Mouse (Mus musculus) heart, embryonic 13.5 days (tissue): ENCODE results near the gene Gm26620. TPM values are rescaled to one million over a fixed set of nuclear protein-coding genes. Genes with fewer than 3 reads are reported as not detected.

ENCODE experiments used
- ATAC-seq: fragments of 200-750 bp; cut with Nextera tagmentation; 2 replicates; pipeline ENCODE4 v1.8.0; 2017; ENCODE audit warnings: moderate TSS enrichment; ENCODE audit not compliant: insufficient number of reproducible peaks, low FRiP score, low TSS enrichment; ENCODE audit errors: extremely low read depth
- H3K27ac ChIP-seq: fragments of 300-500 bp; sonication (generic); replicated peaks from 2 replicates; pipeline ENCODE4 v1.5.1; 2015; ENCODE audit warnings: moderate library complexity, mild to moderate bottlenecking, inconsistent platforms
- H3K27me3 ChIP-seq: fragments of 300-500 bp; sonication (generic); replicated peaks from 2 replicates; pipeline ENCODE4 v1.6.1; 2015; ENCODE audit warnings: mild to moderate bottlenecking, inconsistent platforms
- H3K36me3 ChIP-seq: fragments of 300-500 bp; sonication (generic); 2 replicates; pipeline ENCODE4 v1.6.1; 2015; ENCODE audit warnings: mild to moderate bottlenecking, inconsistent platforms
- H3K4me1 ChIP-seq: fragments of 300-500 bp; sonication (generic); 2 replicates; pipeline ENCODE4 v1.6.1; 2015; ENCODE audit warnings: inconsistent platforms
- H3K4me2 ChIP-seq: fragments of 300-500 bp; sonication (generic); 2 replicates; pipeline ENCODE4 v1.6.1; 2015; ENCODE audit warnings: inconsistent platforms, mild to moderate bottlenecking, moderate library complexity
- H3K4me3 ChIP-seq: fragments of 300-500 bp; sonication (generic); 2 replicates; pipeline ENCODE4 v1.5.1; 2015; ENCODE audit warnings: moderate library complexity, mild to moderate bottlenecking, inconsistent platforms
- H3K9ac ChIP-seq: fragments of 300-500 bp; sonication (generic); 2 replicates; pipeline ENCODE4 v1.6.1; 2015; ENCODE audit warnings: inconsistent platforms, mild to moderate bottlenecking, moderate library complexity
- H3K9me3 ChIP-seq: fragments of 300-500 bp; sonication (generic); 2 replicates; pipeline ENCODE4 v1.6.1; 2016; ENCODE audit warnings: inconsistent platforms
- WGBS: fragments of 180-500 bp; shearing (Covaris S2); methylation state at CpG from one replicate; pipeline ENCODE4 v1.1.7; 2015; ENCODE audit warnings: mixed read lengths; 5-methylcytosine and 5-hydroxymethylcytosine counted together
- polyA plus RNA-seq: library from polyadenylated mRNA; unstranded; fragments of >200 nt; fragmentation: Nextera tagmentation; extraction: Ambion mirVana; gene quantifications from 2 replicates; pipeline ENCODE4 v1.2.1, GENCODE M21; 2015

The Gm26620 gene
- 0.48 and 0.76 TPM in 2 replicates for polyA plus RNA-seq

DNA sequence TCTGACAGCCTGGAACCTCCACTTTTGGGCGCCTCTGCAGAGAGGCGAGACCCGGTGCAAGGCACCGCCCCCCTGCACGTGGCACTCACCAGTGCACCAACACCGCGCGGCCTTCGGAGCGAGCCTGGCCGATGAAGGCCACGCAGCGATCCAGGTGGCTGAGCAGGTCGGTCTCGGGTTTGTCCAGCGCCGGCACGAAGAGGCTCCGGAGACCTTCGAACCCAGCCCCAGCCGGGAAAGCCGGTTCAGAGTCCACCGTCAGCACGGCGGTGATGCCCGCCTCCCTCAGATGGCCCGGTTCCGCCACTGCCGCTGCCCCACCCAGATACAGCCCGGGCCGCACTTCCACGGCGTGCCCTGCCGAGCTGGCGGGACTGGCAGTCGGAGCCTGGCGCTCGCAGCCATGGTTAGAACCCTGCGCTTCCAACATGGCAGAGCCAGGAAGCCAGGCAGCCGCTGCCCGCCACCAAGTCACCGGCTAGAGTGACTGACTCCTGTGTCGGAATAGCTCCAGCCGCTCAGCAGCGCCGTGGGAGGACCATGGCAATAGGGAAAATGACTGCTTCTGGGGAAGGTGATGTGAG lies at the start of gene Gm26620, which contains the start of gene Dusp12:
Gm26620 (plus strand) TSS at position 88 of the 584 bp plus-strand sequence.
Dusp12 (minus strand) TSS at position 563 of the 584 bp plus-strand sequence.
- H3K4me2 ChIP-seq, result peak within 1 kb of the TSS; percentile 85
- peak within 1 kb of the TSS; percentile 71 for H3K4me3 ChIP-seq
- no peaks in the 10 kb centered on the region for H3K9me3 ChIP-seq
- H3K4me1 ChIP-seq, result peaks cover 22% of the 10 kb centered on the region
- peak within 1 kb of the TSS; percentile 46 for H3K27ac ChIP-seq
- under 1% methylated on average over 46 of the region's 46 CpGs for WGBS
- ATAC-seq, result peak; percentile 73
- H3K9ac ChIP-seq, result peak within 1 kb of the TSS; percentile 89
- H3K36me3 ChIP-seq, result peaks cover 21% of the 10 kb centered on the region
- H3K27me3 ChIP-seq, result no peaks in the 10 kb centered on the region

DNA sequence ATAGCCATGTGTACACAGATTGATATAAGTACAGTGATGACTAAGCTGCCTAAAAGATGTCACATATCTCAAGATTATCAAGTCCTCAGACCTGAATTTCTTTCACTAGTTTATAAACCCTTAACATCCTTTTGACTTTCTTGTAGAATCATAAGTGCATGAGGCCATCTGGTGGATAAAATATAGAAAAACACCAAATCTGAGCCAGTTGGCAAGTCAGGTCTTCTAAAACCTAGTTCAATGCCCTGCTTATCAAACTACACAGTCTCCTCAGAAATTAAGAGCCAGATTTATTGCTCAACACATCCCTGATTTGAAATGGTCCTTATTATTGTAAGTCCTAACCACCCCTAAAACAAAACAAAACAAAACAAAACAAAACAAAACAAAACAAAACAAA lies 45.2 kb upstream of the Gm26620 start:
- no peaks in the 10 kb centered on the region for H3K27me3 ChIP-seq
- no peaks in the 10 kb centered on the region for H3K9me3 ChIP-seq
- no peak overlapping the region for H3K27ac ChIP-seq
- no peak overlapping the region for H3K9ac ChIP-seq
- no peak for ATAC-seq
- H3K36me3 ChIP-seq, result peaks cover 24% of the 10 kb centered on the region
- peaks cover 10% of the 10 kb centered on the region for H3K4me1 ChIP-seq
- H3K4me3 ChIP-seq, result no peak overlapping the region
- no peak overlapping the region for H3K4me2 ChIP-seq

DNA sequence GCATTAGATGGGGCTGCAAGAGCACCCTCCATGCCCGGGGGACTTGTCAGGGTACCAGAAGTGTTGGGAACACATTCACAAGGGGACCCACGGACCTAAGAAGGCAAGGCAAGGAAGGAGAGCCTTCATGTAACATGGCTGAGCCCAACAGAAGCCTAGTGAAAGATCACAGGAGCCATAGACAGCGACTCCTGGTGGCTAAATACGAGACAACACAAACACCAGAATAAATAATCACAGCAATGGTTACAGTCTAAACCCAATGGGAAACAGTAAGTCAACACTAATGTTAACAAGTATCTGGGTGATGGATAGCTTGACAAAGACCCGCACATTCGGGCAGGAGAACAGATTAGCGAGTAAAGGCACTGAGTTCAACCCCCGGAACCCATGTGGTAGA lies 40.5 kb upstream of the Gm26620 start:
- no peak overlapping the region for H3K9ac ChIP-seq
- H3K27ac ChIP-seq, result no peak overlapping the region
- WGBS, result 57% methylated on average over 8 of the region's 8 CpGs
- no peaks in the 10 kb centered on the region for H3K27me3 ChIP-seq
- no peak overlapping the region for H3K4me2 ChIP-seq
- H3K4me1 ChIP-seq, result peaks cover 25% of the 10 kb centered on the region
- H3K4me3 ChIP-seq, result no peak overlapping the region
- no peak for ATAC-seq
- H3K9me3 ChIP-seq, result no peaks in the 10 kb centered on the region
- H3K36me3 ChIP-seq, result peaks cover 25% of the 10 kb centered on the region

DNA sequence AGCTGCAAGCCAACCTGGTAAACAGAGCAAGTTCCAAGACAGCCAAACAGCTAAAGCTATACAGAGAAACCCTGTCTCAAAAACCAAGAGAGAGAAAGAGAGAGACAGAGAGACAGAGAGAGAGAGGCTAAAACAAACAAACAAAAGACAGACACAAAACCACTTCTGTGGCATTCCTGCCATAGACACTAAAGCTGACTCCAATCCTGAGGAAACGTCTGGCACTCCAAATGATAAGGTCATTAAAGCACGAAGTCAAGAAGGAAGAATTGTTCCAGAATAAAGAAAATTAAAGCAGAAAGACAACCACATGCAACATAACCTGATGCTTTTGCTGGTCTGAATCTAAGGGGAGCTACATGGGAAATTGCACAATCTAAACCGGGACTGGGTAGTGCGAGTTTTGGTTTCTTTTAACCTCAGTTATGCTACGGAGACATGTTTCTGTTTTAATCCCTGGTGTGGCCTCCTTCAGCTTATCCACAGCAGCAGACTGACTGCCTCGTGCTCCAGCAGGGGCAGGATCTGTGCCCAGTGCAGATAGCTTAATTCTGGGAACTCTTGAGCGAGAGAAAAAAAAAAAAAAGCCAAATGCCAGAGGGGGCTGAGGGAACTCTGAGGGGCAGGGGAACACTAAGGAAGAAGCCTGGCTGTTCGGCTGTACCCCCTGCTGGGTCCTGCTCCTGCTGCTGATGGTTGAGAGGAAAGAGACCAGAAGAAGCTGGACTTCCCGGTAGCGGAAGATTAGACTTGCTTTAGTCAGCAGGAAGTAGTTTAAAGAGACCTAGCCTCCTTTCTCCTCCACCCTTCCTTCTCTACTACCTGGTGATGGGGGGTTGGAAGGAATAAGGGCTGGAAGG lies 39.2 kb upstream of the Gm26620 start:
- Histone ChIP-seq H3K27me3 (no peaks in the 10 kb centered on the region), H3K9ac (peak overlapping the region; percentile 57), H3K4me3 (peak overlapping the region; percentile 12), H3K4me1 (peaks cover 33% of the 10 kb centered on the region), H3K27ac (peak overlapping the region; percentile 80), H3K4me2 (peak overlapping the region; percentile 59), H3K36me3 (peaks cover 29% of the 10 kb centered on the region), H3K9me3 (no peaks in the 10 kb centered on the region)
- no peak for ATAC-seq
- 7% methylated on average over 10 of the region's 10 CpGs for WGBS

DNA sequence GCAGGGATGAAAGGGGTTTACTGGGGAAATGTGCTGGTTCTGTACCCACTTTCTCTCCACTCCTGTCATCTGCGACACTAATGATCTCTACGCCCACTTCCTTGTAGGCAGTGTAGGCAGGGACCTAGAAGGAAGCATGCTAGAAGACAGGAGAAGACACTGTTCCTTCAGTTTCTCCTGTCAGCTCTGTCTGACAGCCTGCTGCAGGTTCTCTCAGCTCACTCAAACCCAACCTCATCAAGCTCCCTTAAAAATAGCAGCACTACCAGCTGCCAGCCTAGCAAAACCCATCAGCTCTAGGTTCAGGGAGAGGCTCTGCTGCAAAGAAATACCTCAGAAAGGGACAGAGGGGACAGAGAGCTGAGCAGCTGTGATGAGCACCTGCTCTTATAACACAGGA lies 34.9 kb upstream of the Gm26620 start:
- no peaks in the 10 kb centered on the region for H3K27me3 ChIP-seq
- WGBS, result 89% methylated on average over 2 of the region's 2 CpGs
- peaks cover 36% of the 10 kb centered on the region for H3K4me1 ChIP-seq
- no peaks in the 10 kb centered on the region for H3K9me3 ChIP-seq
- H3K9ac ChIP-seq, result no peak overlapping the region
- no peak overlapping the region for H3K4me2 ChIP-seq
- peaks cover 32% of the 10 kb centered on the region for H3K36me3 ChIP-seq
- no peak for ATAC-seq
- no peak overlapping the region; the same call in 1 of the 2 replicates for H3K27ac ChIP-seq
- no peak overlapping the region for H3K4me3 ChIP-seq

DNA sequence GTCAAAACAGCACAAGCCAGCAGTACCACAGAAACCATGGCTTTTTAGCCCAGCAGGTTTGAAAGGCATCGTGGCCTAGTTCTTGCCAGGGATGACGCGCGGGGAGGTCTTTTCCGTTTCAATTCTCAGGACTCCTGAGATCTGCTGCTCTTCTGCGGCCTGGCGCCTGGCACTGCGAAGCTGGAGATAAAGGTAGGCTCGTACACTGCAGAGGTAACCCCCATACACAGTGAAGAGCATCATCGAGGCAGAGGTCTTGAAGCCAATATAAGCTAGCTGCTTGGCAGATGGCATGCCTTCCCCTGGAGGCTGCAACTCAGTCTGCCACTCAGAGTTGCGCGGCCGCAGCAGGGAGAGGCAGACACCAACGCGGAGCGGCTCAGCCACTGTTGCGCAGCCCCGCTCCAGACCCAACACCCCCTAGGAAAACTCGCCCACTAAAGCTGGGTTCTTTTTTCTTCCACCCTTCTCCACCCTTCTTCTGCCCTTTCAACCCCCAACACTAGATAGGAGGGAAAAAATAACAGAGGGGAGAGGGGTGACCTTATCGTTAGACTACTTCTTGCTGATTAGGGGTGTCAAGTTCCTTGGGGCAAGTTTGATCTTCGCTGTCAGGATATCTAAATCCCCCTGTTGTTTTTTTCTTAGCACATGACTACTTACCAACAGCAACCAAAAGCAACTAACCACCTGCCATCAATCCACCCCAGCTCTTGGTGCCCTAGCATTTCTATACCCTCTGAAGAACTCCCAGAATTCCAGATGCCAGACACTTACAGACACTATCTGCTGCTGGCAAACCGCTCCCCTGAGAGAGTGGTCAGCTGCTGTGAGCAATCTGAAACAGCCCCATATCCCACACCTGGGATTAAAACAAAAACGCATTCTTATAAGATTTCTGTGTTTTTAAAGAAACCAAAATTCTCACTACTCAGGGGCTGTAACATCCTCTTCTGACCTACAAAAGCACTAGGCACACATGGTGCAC lies 33.9 kb upstream of the Gm26620 start:
- peaks cover 33% of the 10 kb centered on the region for H3K4me1 ChIP-seq
- H3K27me3 ChIP-seq, result no peaks in the 10 kb centered on the region
- H3K9ac ChIP-seq, result peak overlapping the region; percentile 3
- H3K36me3 ChIP-seq, result peaks cover 32% of the 10 kb centered on the region
- H3K4me3 ChIP-seq, result peak overlapping the region; percentile 22; the same call in 1 of the 2 replicates
- WGBS, result 41% methylated on average over 23 of the region's 23 CpGs
- peak overlapping the region; percentile 66 for H3K27ac ChIP-seq
- peak overlapping the region; percentile 54 for H3K4me2 ChIP-seq
- ATAC-seq, result no peak
- H3K9me3 ChIP-seq, result no peaks in the 10 kb centered on the region

DNA sequence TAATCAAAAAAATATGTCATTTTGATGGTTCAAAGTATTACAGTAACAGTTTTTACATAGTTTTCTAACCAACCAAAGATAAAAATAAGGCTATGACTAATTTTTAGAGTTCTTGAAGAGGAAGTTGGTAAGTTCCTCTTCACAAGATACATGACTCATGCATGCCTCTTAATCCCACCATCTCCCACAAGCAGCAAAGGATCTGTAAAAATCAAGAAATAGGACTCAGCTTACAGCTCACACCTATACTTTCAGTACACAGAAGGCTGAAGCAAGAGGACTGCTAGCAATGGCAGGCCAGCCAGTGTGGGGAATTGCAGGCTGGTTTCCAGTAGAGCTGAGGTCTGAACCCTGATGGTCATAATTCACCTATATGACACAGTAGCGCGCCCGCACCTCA lies 31.3 kb upstream of the Gm26620 start:
- Histone ChIP-seq H3K27me3 (no peaks in the 10 kb centered on the region), H3K9ac (no peak overlapping the region), H3K36me3 (peaks cover 23% of the 10 kb centered on the region), H3K27ac (no peak overlapping the region), H3K4me2 (no peak overlapping the region), H3K4me3 (no peak overlapping the region), H3K4me1 (peaks cover 31% of the 10 kb centered on the region), H3K9me3 (no peaks in the 10 kb centered on the region)
- no peak for ATAC-seq
- WGBS, result 83% methylated on average over 3 of the region's 3 CpGs

DNA sequence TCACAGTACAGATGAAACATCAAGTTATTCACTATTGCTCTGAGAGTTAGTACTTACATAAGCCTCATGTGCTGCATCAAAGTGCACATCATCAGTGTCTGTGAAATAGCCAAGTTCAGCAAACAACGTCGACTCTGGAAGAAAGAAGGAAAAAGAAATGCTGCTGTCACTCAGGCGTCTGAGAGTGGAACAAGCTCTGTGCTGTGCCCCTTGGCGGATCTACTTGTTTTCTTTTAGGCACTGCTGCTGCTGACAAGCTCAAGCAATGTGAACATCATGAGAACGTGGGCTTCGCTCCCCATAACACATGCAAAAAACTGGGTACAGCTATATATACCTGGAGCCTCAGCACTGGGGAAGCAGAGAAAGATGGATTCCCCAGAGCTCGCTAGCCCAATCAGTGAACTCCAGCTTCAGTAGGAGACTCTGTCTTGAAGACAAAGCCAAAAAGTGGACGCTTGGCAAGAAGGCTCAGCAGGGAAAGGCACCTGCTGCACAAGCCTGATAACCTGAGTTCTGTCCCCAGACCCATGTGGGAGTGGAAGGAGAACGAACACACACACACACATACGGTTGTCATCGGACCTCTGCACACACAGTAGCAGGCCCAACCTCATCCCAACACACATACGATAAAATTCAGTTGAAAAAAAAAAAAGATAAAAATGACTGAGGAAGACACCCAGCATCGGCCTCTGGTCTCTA lies 29.7 kb upstream of the Gm26620 start:
- Histone ChIP-seq H3K27ac (no peak overlapping the region), H3K9me3 (no peaks in the 10 kb centered on the region), H3K9ac (no peak overlapping the region), H3K4me1 (peaks cover 28% of the 10 kb centered on the region), H3K4me2 (no peak overlapping the region), H3K36me3 (peaks cover 14% of the 10 kb centered on the region), H3K4me3 (no peak overlapping the region), H3K27me3 (no peaks in the 10 kb centered on the region)
- 73% methylated on average over 13 of the region's 13 CpGs for WGBS
- ATAC-seq, result no peak

DNA sequence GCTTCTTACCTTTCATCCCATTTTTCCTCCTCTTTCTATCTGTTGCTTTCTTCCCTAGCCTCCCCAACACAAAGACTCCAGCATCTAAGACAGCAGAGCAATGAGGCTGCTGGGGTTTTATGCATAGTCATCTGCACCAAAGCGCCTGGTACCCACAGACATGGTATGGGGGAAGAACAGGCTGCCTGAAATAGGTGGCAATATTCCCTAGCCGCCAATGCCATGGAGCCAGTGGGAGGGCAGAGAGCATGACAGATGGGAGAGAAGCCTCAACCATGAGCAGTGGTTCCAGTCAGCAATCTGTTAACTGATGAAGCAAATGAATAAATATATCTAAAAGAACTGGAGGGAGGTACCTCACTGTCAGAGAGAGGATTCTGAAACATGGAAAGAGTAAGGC lies 27.5 kb upstream of the Gm26620 start:
- Histone ChIP-seq H3K27me3 (no peaks in the 10 kb centered on the region), H3K4me1 (peaks cover 31% of the 10 kb centered on the region), H3K9me3 (no peaks in the 10 kb centered on the region), H3K27ac (no peak overlapping the region), H3K36me3 (peaks cover 6% of the 10 kb centered on the region; the same call in 1 of the 2 replicates), H3K4me2 (no peak overlapping the region), H3K9ac (no peak overlapping the region), H3K4me3 (no peak overlapping the region)
- no peak for ATAC-seq
- 76% methylated on average over 2 of the region's 2 CpGs for WGBS

DNA sequence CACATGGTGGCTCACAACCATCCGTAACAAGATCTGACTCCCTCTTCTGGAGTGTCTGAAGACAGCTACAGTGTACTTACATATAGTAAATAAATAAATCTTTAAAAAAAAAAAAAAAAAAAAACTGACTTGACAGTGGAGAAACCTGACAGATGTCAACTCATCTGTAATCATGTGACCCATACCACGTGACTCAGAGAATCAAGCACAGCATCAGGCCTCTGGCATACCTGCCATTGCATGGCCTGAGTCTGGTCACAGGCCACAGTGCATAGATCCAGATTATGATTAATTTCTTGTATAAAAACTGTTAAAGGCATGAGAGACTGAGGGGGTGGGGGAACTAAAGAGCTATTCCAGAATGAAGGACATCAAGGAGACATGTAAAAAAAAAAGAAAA lies 26.0 kb upstream of the Gm26620 start:
- H3K27ac ChIP-seq, result no peak overlapping the region
- ATAC-seq, result no peak
- no peak overlapping the region for H3K9ac ChIP-seq
- H3K27me3 ChIP-seq, result no peaks in the 10 kb centered on the region
- H3K4me3 ChIP-seq, result no peak overlapping the region
- WGBS, result 81% methylated on average over 2 of the region's 2 CpGs
- no peak overlapping the region for H3K4me2 ChIP-seq
- H3K36me3 ChIP-seq, result no peaks in the 10 kb centered on the region
- no peaks in the 10 kb centered on the region for H3K9me3 ChIP-seq
- peaks cover 45% of the 10 kb centered on the region for H3K4me1 ChIP-seq
